Mouse (Mus musculus): ENCODE data around the gene Ubald1. TPM values are rescaled to one million over a fixed set of nuclear protein-coding genes. Genes with fewer than 3 reads are reported as not detected.

The Ubald1 gene
- polyA plus RNA-seq, 1 experiment from 2014 or later, result 33.9 TPM

DNA sequence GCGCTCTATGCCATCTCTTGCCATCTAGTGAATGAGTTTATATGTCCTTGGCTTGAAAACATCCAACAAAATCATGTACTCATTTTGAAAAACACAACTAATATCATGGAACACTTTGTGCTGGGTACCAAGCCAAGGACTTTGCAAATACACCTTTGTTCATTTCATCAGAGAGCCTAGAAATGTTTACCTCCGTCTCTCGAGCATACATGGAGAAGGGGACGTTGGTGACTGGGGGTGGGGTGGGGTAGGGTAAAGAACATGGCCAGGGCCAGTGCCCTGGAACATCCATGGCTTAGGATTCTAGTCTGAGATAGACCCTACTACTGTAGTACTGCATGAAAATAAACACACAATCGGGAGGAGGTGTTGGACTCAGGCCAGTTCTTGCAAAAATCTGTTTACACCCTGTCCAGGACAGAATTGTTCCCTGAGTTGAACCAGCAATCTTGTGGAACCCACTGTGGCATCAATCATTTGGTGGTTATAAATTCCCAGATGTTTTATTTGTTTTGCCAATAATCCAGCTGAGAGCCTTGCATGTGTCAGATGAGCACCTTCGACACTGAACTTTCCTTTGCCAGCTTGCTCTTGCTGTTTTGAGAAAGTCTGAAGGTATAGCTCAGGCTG is 50.7 kb downstream of the Ubald1 start:
- H3K27ac ChIP-seq, result no peak overlapping the region
- no peak overlapping the region for H3K4me2 ChIP-seq
- H3K27me3 ChIP-seq, result no peaks in the 10 kb centered on the region
- ATAC-seq, result no peak
- H3K9me3 ChIP-seq (replicated peaks), result no peaks in the 10 kb centered on the region
- no peak overlapping the region for H3K9ac ChIP-seq
- no peaks in the 10 kb centered on the region for H3K4me1 ChIP-seq
- no peak overlapping the region for H3K4me3 ChIP-seq
- H3K36me3 ChIP-seq (ENCODE audit: poor library complexity, severe bottlenecking), result no peaks in the 10 kb centered on the region
- 84% methylated on average over 6 of the region's 6 CpGs for WGBS

DNA sequence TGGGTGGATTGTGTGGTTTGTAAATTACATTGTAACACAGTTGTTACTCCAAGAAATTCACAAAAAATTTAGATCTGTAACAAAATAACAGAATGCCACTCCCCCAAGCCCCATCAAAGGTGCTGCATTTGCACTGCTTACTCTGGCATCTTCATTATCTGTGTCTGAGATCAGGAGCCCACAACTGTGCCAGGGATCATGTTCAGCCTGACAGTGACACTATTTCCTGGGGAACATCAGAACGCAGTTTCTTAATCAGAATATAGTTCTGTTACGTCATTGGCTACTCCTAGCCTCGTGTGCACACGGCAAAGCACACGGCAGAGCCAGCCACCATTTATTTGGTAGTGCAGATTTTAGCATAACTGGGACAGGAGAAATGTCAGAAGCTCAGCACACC is 52.5 kb downstream of the Ubald1 start:
- no peaks in the 10 kb centered on the region for H3K27me3 ChIP-seq
- no peak overlapping the region for H3K4me2 ChIP-seq
- H3K9me3 ChIP-seq (replicated peaks), result no peaks in the 10 kb centered on the region
- H3K27ac ChIP-seq, result no peak overlapping the region
- WGBS, result 96% methylated on average over 5 of the region's 5 CpGs
- H3K9ac ChIP-seq, result no peak overlapping the region
- no peaks in the 10 kb centered on the region for H3K36me3 ChIP-seq (ENCODE audit: poor library complexity, severe bottlenecking)
- no peak overlapping the region for H3K4me3 ChIP-seq
- ATAC-seq, result no peak
- H3K4me1 ChIP-seq, result no peaks in the 10 kb centered on the region

Other genes starting within 250 kb of the Ubald1 start
- 2.3 and 2.7 TPM in 2 replicates for gene Vasn, start 240.4 kb downstream of the Ubald1 start, polyA plus RNA-seq (2015; fragmentation: Nextera tagmentation; extraction: Ambion mirVana)
- gene Dnaja3, start 240.3 kb downstream of the Ubald1 start, polyA plus RNA-seq (2015; fragmentation: Nextera tagmentation; extraction: Ambion mirVana), result 48.0 and 53.2 TPM in 2 replicates
- 19.4 and 20.1 TPM in 2 replicates for gene Coro7, start 200.5 kb downstream of the Ubald1 start, polyA plus RNA-seq (2015; fragmentation: Nextera tagmentation; extraction: Ambion mirVana)
- 158 and 173 TPM in 2 replicates for gene Nmral1, start 161.0 kb downstream of the Ubald1 start, polyA plus RNA-seq (2015; fragmentation: Nextera tagmentation; extraction: Ambion mirVana)
- gene Hmox2, start 154.0 kb downstream of the Ubald1 start, polyA plus RNA-seq (2015; fragmentation: Nextera tagmentation; extraction: Ambion mirVana), result 77.0 and 85.1 TPM in 2 replicates
- gene Cdip1, start 90.0 kb downstream of the Ubald1 start, polyA plus RNA-seq (2015; fragmentation: Nextera tagmentation; extraction: Ambion mirVana), result 92.2 and 103 TPM in 2 replicates
- gene 4930562C15Rik, start 44.9 kb downstream of the Ubald1 start, polyA plus RNA-seq (2015; fragmentation: Nextera tagmentation; extraction: Ambion mirVana), result 0.37 and 0.39 TPM in 2 replicates
- gene Mgrn1, start 5.9 kb upstream of the Ubald1 start, polyA plus RNA-seq (2015; fragmentation: Nextera tagmentation; extraction: Ambion mirVana), result 79.0 and 86.4 TPM in 2 replicates
- 134 and 142 TPM in 2 replicates for gene Nudt16l1, start 58.4 kb upstream of the Ubald1 start, polyA plus RNA-seq (2015; fragmentation: Nextera tagmentation; extraction: Ambion mirVana)
- 64.1 and 75.8 TPM in 2 replicates for gene Anks3, start 83.9 kb upstream of the Ubald1 start, polyA plus RNA-seq (2015; fragmentation: Nextera tagmentation; extraction: Ambion mirVana)
- gene Sept12, start 117.5 kb upstream of the Ubald1 start, polyA plus RNA-seq (2015; fragmentation: Nextera tagmentation; extraction: Ambion mirVana), result not detected in 2 replicates
- gene Smim22, start 127.0 kb upstream of the Ubald1 start, polyA plus RNA-seq (2015; fragmentation: Nextera tagmentation; extraction: Ambion mirVana), result 1.5 TPM in 1 of 2 replicates, not detected in the other
- 88.1 and 102 TPM in 2 replicates for gene Rogdi, start 133.2 kb upstream of the Ubald1 start, polyA plus RNA-seq (2015; fragmentation: Nextera tagmentation; extraction: Ambion mirVana)
- gene Glyr1, start 169.5 kb upstream of the Ubald1 start, polyA plus RNA-seq (2015; fragmentation: Nextera tagmentation; extraction: Ambion mirVana), result 188 and 207 TPM in 2 replicates
- gene Ubn1, start 169.7 kb upstream of the Ubald1 start, polyA plus RNA-seq (2015; fragmentation: Nextera tagmentation; extraction: Ambion mirVana), result 18.0 and 18.2 TPM in 2 replicates